Mouse (Mus musculus) adrenal gland (tissue): ENCODE measurements around the gene Srsf5.
"Not testable (repeated sequence)": the region's sequence is repeated elsewhere in the genome, so short reads cannot be mapped to it uniquely, and the experiment has no call there.

ENCODE experiments used
- intact Hi-C: fragments of 180-260 bp; cut with DNase I; formaldehyde crosslinking; loops from one replicate; pipeline ENCODE4 v1.15.1; 2025

The Srsf5 gene

DNA sequence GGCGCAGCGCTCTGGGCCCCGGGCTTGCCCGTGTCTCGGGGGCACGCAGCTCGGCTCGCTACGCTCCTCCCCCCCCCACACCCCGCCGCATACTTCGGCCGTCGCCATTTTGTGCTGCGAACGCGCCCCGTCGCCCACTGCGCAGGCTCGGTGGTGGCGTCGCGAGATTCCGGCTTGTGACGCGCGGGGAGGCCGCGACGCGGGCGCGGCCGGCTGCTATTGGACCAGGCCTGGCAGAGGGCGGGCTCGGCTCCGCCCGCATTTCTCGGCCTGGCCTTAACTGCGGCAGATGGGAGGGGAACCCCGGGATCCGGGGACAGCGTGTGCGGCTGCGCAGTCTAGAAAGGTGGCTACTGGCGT, 672 bp downstream of the Srsf5 start:
- intact Hi-C loops: no loop called here

- intact Hi-C loops: no loop called here
These were observed 2.9 kb downstream of the Srsf5 start for GRCm38 (mm10) chr12:80948202-80948601.

- intact Hi-C loops: not testable (repeated sequence)
These were observed 4.3 kb downstream of the Srsf5 start for GRCm38 (mm10) chr12:80949603-80950002.

DNA sequence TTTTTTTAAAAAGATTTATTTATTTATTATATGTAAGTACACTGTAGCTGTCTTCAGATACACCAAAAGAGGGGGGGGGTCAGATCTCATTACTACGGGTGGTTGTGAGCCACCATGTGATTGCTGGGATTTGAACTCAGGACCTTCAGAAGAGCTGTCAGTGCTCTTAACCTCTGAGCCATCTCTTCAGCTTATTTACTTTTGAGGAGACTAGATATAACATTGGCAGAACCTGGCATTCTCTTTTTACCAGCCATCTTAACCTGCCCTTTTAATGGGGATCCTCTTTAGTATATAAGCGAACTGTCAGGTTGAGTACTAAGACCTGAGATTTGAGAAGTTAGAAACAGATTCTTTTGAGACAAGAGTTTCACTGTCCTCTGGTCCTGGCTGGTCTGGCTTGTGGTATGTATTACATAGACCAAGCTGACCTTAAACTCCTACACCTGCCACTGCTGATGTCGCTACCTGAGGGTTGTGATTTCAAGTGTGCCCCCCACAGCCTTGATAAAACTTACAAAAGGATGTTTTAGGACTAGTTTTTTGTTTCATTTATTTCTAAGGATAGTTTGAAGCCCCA, 6.4 kb downstream of the Srsf5 start:
- intact Hi-C loops: no loop called here

DNA sequence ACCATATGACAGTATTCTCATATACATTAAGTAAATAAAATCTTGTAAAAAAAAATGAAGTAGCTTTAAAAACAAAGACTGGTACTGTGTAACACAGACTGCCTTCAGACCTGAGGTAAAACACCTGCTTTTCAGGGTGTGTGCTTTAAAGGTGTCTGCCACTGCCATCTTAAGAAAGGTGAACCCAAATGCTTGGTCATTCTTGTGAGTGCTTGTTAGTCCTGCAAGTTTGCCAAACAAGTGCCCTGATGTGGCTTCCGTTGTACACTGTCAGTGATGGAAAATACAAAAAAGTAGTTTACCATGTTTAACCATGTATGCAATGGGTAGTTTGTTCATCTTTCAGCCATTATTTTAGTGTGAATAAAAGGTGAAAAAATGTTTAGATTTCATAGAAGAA, 7.2 kb downstream of the Srsf5 start:
- intact Hi-C loops: no loop called here

- intact Hi-C loops: no loop called here
These were observed 10.7 kb downstream of the Srsf5 start for GRCm38 (mm10) chr12:80956039-80956438.

DNA sequence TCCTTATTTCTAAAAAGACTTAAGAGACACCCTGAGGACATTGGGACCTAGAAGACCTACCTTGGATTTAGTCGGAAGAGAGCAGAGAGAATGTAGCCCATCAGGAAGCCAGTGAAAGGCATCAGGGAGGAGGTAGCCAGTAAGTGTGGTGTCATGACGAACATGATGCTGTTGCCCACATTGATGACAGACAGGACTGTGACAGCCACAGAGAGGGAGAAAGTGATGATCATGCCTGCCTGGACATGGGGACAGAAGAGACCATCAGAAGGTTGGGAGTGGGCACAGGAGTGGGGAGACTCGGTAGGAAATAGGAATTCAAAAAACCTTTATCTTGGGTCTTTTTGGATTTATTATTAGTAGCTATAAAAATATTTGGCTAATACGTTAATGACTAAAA, 12.7 kb downstream of the Srsf5 start:
- intact Hi-C loops: no loop called here

- intact Hi-C loops: no loop called here
These were observed 17.3 kb downstream of the Srsf5 start for GRCm38 (mm10) chr12:80962566-80962965.

DNA sequence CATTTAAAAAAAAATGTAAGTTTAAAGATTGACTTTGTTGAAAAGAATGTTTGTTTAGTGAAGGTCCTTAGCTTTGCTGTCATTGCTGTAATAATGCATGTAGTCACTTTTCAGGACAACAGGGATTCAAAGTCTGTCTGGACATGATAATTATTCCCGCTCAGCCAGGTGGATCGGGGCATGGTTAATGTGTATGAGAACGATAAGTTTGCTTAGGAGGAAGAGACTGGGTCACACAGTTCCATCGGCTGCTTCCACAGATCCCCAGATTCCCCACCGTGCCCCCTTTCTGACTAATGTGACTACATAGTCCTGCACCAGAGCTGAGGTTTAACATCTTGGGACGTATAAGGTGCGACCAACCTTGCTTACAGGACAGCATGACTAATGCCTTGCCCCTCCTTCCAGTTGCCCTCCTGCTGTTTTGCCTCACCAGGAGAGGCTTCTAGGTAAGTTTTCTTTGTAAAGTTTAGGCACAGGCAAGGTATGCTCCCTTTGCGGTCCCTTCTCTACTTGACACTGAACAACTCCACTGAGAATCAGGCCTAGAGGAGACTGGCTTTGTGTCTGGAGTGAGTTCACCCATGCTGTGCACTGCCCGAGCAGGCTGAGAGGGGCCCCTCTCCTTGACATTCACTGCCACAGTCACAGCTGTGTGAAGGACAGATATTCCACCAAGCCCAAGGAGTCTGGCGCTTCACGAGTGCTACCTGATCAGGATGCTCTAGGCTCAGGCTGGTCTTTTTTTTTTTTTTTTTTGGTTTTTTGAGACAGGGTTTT, 20.9 kb downstream of the Srsf5 start:
- intact Hi-C loops: no loop called here

DNA sequence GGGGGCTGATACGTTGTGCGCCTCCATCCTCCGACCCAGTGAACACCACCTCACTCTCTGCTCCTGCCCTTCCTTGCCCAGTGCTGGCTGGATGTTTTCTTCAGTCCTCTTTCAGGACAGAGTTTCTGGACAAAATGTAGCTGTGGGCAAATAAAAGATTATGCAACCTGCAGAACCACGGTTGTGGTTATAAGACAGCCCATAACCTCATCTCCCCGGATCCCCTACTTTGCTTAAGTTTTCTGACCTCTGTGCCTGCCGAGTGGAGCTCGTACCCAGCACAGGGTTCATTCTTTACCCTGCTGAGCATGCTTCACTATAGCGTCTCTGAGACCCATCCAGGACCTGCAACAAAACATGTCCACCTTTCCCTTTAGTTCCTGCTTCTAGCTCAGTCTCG, 22.6 kb downstream of the Srsf5 start:
- intact Hi-C loops: no loop called here

DNA sequence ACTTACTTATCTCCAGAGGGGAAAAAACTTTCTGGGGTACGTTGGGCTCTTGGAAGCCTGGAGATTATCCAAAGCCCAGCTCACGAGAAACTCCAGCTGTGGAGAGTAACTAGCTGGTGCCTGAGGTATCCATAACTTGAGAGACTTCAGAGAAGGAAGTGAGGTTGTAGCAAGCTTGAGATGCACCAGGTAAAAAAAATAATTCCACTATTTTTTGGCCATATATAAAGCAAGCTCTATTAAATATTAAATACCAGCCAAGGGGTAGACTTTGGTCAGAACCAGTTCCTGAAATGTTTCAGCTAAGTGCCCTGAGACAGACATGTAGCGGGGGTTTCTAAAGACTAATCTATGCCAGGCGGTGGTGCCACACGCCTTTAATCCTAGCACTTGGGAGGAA, 23.3 kb downstream of the Srsf5 start, which contains the start of gene Slc10a1:
Gene Slc10a1 (minus strand): TSS at position 101 of the 400 bp plus-strand sequence.
- intact Hi-C loops: no loop called here

- intact Hi-C loops: no loop called here
These were observed 24.9 kb downstream of the Srsf5 start for GRCm38 (mm10) chr12:80970181-80970705.

- intact Hi-C loops: no loop called here
These were observed 26.5 kb downstream of the Srsf5 start for GRCm38 (mm10) chr12:80971756-80972155.

DNA sequence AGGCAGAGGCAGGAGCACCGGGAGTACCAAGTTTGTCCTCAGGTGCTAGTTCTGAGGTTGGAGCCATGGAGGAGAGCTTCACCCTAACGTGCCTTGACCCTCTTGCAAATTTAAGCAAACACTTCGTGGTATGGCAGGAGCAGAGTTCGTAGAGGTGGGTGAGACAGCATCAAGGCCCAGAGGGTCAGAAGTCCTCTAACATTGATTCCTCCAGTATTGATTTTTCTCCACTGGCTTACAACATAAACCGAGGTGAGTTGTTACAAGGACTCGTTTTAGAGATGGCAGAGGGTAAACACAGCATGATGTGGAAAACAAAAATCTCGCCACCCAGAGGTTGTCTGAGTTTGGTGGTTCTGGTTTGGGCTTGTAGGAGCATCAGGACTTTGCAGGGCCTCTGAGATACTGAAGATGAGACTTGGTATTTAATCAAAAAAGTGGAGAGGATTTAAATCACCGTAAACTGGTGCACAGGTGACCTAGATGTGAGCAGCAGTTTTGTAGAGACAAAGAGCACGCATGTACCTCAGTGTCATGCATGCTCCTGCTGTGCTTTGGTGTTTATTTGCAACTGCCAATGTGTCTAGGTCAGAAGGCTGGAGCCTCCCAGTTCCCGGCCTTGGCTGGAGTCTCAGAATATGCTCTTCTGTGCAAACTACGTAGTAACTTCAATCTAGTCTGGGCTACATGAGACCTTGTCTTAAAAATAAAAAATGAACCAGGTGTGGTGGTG, 30.8 kb downstream of the Srsf5 start:
- intact Hi-C loops: no loop called here

GRCm38 (mm10) chr12:80982326-80982725, 37.0 kb downstream of the Srsf5 start:
- intact Hi-C loops: loop anchor here (2.0 to 5.0 kb wide), 3 partner anchors 202 to 805 kb away; no protein-coding TSS in a partner anchor

DNA sequence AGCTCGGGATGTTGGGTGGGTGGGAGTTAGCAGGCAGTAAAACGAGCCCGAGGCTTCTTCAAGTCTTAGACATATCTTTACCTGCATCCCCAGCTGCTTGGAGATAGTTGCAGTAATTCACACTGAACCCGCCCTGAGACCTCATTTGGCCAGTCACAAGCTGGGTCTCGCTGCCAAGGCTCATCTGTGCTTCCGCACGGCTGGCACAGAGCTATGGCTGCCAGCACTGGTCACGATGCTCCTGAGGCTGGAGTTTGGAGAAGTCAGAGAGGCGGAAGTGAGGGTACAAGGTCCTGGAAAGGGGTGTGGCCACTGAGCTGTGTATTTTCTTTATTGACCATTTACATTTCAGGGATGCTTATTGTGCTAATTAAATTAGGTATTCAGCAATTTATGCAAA, 38.4 kb downstream of the Srsf5 start:
- intact Hi-C loops: loop anchor here (2.0 to 5.0 kb wide), 3 partner anchors 201 to 804 kb away; no protein-coding TSS in a partner anchor

- intact Hi-C loops: no loop called here
These were observed 41.3 kb downstream of the Srsf5 start for GRCm38 (mm10) chr12:80986628-80987027.

- intact Hi-C loops: no loop called here
These were observed 43.0 kb downstream of the Srsf5 start for GRCm38 (mm10) chr12:80988286-80988685.

GRCm38 (mm10) chr12:80990901-80991445, 45.7 kb downstream of the Srsf5 start:
- intact Hi-C loops: no loop called here

DNA sequence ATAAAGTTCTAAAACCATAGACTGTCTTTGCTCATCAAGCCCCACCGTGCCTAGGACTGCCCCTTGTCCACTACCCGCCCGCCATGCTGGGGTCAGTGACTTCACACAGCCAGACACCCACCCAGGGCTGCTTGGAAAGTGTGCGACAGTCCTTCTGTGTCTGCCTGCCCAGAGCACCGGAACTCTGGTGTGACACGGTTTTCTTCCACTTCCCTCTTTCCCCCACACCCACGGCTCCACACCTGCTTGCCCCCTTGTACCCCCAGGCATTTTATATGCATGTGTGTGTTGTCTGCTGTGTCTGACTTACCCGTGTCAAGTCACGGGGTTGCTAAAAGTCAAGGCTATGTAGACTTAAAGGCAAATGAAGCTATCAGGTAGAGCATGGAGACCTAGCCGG, 46.5 kb downstream of the Srsf5 start:
- intact Hi-C loops: no loop called here

DNA sequence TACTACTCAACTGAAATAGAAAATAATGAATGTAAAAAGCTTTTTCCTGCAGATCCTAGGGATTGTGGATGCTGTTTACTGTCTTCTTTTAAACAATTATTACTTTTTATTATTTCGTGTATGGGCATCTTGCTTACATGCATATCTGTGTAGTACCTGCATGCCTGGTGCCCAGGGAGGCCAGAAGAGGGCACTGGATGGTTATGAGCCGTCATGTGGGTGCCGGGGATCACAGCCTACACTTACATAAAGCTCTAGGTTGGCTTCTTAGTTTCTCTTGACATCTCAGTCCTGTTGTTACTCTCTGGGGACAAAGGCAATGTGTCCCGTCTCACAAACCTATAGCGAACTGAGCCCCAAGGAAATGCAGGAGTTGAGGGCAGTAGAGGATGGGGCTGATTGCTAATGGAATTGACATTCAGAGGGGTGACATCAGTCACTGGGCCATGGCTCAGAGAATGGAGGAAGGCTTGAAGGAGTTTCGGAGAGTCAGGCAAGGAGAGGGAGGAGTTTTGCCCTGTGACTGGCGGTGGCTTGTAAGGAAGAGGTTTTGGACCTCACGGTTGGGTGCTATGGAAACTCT, 47.3 kb downstream of the Srsf5 start:
- intact Hi-C loops: no loop called here
